Mouse (Mus musculus) intestine, embryonic 16.5 days (tissue): Measurements from ENCODE around the gene Ciart. TPM values are rescaled to one million over a fixed set of nuclear protein-coding genes. Genes with fewer than 3 reads are reported as not detected.
"Not testable (repeated sequence)": the region's sequence is repeated elsewhere in the genome, so short reads cannot be mapped to it uniquely, and the experiment has no call there.

ENCODE experiments used
- ATAC-seq: fragments of 200-750 bp; cut with Nextera tagmentation; 2 replicates; pipeline ENCODE4 v1.8.0; 2017; ENCODE audit warnings: moderate TSS enrichment, moderate library complexity
- H3K27ac ChIP-seq: fragments of 300-500 bp; sonication (generic); 2 replicates; pipeline ENCODE4 v1.5.1; 2014; ENCODE audit warnings: mild to moderate bottlenecking, low read length
- H3K27me3 ChIP-seq: fragments of 300-500 bp; sonication (generic); replicated peaks from 2 replicates; pipeline ENCODE4 v1.6.1; 2014; ENCODE audit warnings: low read length, control low read depth, mixed read lengths; ENCODE audit not compliant: control insufficient read depth, insufficient read depth
- H3K36me3 ChIP-seq: fragments of 300-500 bp; sonication (generic); 2 replicates; pipeline ENCODE4 v1.6.1; 2014; ENCODE audit warnings: low read length, control low read depth; ENCODE audit not compliant: control insufficient read depth, insufficient read depth
- H3K4me1 ChIP-seq: fragments of 300-500 bp; sonication (generic); 2 replicates; pipeline ENCODE4 v1.6.1; 2014; ENCODE audit warnings: low read length, control low read depth, mixed read lengths; ENCODE audit not compliant: control insufficient read depth, insufficient read depth
- H3K4me2 ChIP-seq: fragments of 300-500 bp; sonication (generic); 2 replicates; pipeline ENCODE4 v1.6.1; 2014; ENCODE audit warnings: low read depth, low read length, control low read depth
- H3K4me3 ChIP-seq: fragments of 300-500 bp; sonication (generic); 2 replicates; pipeline ENCODE4 v1.5.1; 2014; ENCODE audit warnings: mild to moderate bottlenecking, low read length
- H3K9ac ChIP-seq: fragments of 300-500 bp; sonication (generic); 2 replicates; pipeline ENCODE4 v1.6.1; 2014; ENCODE audit warnings: low read depth, low read length
- H3K9me3 ChIP-seq: fragments of 300-500 bp; sonication (generic); 2 replicates; pipeline ENCODE4 v1.6.1; 2016; ENCODE audit warnings: low read length, control low read depth; ENCODE audit not compliant: control insufficient read depth
- whole genome bisulfite sequencing: fragments of 180-500 bp; shearing (Covaris S2); extraction: QIAGEN DNeasy Blood & Tissue Kit; methylation state at CpG from one replicate; pipeline ENCODE4 v1.1.7; 2014; 5-methylcytosine and 5-hydroxymethylcytosine counted together
- polyA plus RNA-seq: library from polyadenylated mRNA; unstranded; fragments of >200 nt; fragmentation: Nextera tagmentation; extraction: Ambion mirVana; gene quantifications from 2 replicates; pipeline ENCODE4 v1.2.1, GENCODE M21; 2015

Gene Ciart
- polyA plus RNA-seq, 1 experiment from 2014 or later: 7.6 TPM

GRCm38 (mm10) chr3:95923429-95923828 lies 41.4 kb upstream of the Ciart start:
- WGBS: 91% methylated on average over 7 of the region's 7 CpGs
- H3K9ac ChIP-seq, H3K4me2 ChIP-seq, H3K36me3 ChIP-seq, H3K27me3 ChIP-seq, H3K27ac ChIP-seq, ATAC-seq, H3K4me3 ChIP-seq, H3K9me3 ChIP-seq, H3K4me1 ChIP-seq: not testable (repeated sequence)

- H3K9ac ChIP-seq, H3K27me3 ChIP-seq, ATAC-seq, H3K9me3 ChIP-seq, H3K27ac ChIP-seq, H3K4me1 ChIP-seq, H3K4me3 ChIP-seq, H3K36me3 ChIP-seq, H3K4me2 ChIP-seq: not testable (repeated sequence)
- 55% methylated on average over 2 of the region's 2 CpGs for WGBS
Observed at GRCm38 (mm10) chr3:95920532-95920931, 38.5 kb upstream of the Ciart start.

DNA sequence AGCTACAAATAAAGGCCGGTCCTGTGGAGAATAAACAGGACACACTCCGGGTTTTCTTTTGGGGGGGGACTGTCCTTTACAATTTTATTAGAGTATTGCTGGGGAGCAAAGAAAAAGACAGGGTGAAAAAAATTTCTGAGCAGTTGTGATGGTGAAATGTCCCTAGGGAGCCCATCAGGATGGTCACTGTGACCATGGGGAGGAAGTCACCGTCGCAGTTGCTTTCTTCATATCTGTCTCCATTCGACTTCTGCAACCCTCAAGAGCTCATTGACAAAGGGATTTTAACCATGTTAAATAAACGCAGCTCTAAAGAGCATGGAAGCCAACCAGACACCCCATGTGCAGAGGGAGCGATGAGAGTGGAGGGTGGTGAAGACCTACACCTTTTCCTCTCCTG lies 34.7 kb upstream of the Ciart start:
- no peak overlapping the region for H3K27ac ChIP-seq
- H3K36me3 ChIP-seq: no peaks in the 10 kb centered on the region
- no peak overlapping the region for H3K9ac ChIP-seq
- no peaks in the 10 kb centered on the region for H3K27me3 ChIP-seq
- H3K4me1 ChIP-seq: no peaks in the 10 kb centered on the region
- H3K9me3 ChIP-seq: no peaks in the 10 kb centered on the region
- H3K4me2 ChIP-seq: no peak overlapping the region
- 68% methylated on average over 7 of the region's 7 CpGs for WGBS
- ATAC-seq: no peak
- H3K4me3 ChIP-seq: no peak overlapping the region

DNA sequence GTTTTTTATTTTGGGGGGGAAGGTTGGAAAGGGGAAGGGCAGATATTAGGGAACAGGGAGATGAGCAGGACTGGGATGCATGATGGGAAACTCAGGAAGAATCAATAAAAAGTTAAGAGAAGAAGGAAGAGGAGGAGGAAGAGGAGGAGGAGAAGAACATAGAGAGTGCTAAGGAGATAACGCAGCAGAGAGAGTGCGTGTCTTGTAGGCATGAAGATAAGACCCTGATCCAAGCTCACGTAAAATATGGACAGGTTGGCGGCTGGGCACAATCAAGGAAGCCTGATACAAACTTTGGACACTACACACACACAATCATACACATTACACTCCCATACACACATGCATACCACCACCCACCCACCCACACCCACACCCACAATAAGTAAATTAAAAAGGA lies 32.7 kb upstream of the Ciart start:
- Histone ChIP-seq H3K27me3 (no peaks in the 10 kb centered on the region), H3K4me1 (no peaks in the 10 kb centered on the region), H3K27ac (no peak overlapping the region), H3K36me3 (no peaks in the 10 kb centered on the region), H3K4me2 (no peak overlapping the region), H3K9ac (no peak overlapping the region), H3K4me3 (no peak overlapping the region), H3K9me3 (no peaks in the 10 kb centered on the region)
- ATAC-seq: no peak
- 85% methylated on average over 4 of the region's 4 CpGs for WGBS

GRCm38 (mm10) chr3:95907613-95908012 lies 25.6 kb upstream of the Ciart start:
- H3K4me2 ChIP-seq: no peak overlapping the region
- no peak overlapping the region for H3K27ac ChIP-seq
- H3K36me3 ChIP-seq: no peaks in the 10 kb centered on the region
- 51% methylated on average over 4 of the region's 4 CpGs for WGBS
- peaks cover 19% of the 10 kb centered on the region for H3K4me1 ChIP-seq
- H3K27me3 ChIP-seq: no peaks in the 10 kb centered on the region
- H3K4me3 ChIP-seq: no peak overlapping the region
- no peaks in the 10 kb centered on the region for H3K9me3 ChIP-seq
- H3K9ac ChIP-seq: no peak overlapping the region
- no peak for ATAC-seq

- peak overlapping the region; percentile 62 for H3K4me2 ChIP-seq
- no peak overlapping the region for H3K9ac ChIP-seq
- H3K4me3 ChIP-seq: peak overlapping the region; percentile 34
- no peak for ATAC-seq
- peaks cover 19% of the 10 kb centered on the region for H3K4me1 ChIP-seq
- H3K36me3 ChIP-seq: no peaks in the 10 kb centered on the region
- H3K9me3 ChIP-seq: no peaks in the 10 kb centered on the region
- WGBS: under 1% methylated on average over 12 of the region's 12 CpGs
- H3K27me3 ChIP-seq: no peaks in the 10 kb centered on the region
- no peak overlapping the region for H3K27ac ChIP-seq
Observed at GRCm38 (mm10) chr3:95906860-95907259, 24.8 kb upstream of the Ciart start.

DNA sequence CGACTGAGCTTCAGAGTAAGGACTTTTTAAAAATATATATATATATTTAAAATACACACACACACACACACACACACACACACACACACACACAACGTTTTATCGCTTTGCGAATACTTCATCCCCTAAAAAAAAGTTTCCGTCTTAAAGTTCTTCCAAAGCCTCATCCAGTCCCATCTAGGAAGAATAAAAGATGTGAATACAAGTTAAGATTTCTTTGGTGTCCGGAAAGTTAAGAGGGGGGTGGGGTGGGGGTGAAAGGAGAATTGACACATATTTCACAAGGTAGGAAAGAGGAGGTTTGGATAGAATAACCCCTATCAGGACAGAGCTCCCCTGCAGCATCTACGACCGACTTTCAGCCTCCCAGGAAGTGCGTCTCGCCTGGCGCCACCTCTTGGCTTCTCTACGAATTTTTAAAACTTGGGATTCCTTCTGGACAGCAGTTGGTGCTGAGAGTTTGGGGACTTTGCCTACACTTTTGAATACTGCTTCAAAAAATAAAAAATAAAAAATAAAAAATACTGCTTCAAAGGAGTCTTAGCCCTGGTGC lies 24.0 kb upstream of the Ciart start:
- no peaks in the 10 kb centered on the region for H3K9me3 ChIP-seq
- H3K4me3 ChIP-seq: peak overlapping the region; percentile 34
- H3K27me3 ChIP-seq: no peaks in the 10 kb centered on the region
- ATAC-seq: peak; percentile 41; the same call in 1 of the 2 replicates
- H3K4me2 ChIP-seq: peak overlapping the region; percentile 62
- peaks cover 19% of the 10 kb centered on the region for H3K4me1 ChIP-seq
- no peak overlapping the region for H3K27ac ChIP-seq
- H3K9ac ChIP-seq: no peak overlapping the region
- under 1% methylated on average over 12 of the region's 12 CpGs for WGBS
- H3K36me3 ChIP-seq: no peaks in the 10 kb centered on the region

- Histone ChIP-seq H3K27ac (no peak overlapping the region), H3K4me2 (peak overlapping the region; percentile 61), H3K36me3 (no peaks in the 10 kb centered on the region), H3K4me3 (peak overlapping the region; percentile 29), H3K9me3 (no peaks in the 10 kb centered on the region), H3K4me1 (peaks cover 19% of the 10 kb centered on the region), H3K27me3 (no peaks in the 10 kb centered on the region), H3K9ac (peak overlapping the region; percentile 51)
- WGBS: 2% methylated on average over 18 of the region's 18 CpGs
- peak; percentile 49 for ATAC-seq
Observed at GRCm38 (mm10) chr3:95905146-95905939, 23.3 kb upstream of the Ciart start.

DNA sequence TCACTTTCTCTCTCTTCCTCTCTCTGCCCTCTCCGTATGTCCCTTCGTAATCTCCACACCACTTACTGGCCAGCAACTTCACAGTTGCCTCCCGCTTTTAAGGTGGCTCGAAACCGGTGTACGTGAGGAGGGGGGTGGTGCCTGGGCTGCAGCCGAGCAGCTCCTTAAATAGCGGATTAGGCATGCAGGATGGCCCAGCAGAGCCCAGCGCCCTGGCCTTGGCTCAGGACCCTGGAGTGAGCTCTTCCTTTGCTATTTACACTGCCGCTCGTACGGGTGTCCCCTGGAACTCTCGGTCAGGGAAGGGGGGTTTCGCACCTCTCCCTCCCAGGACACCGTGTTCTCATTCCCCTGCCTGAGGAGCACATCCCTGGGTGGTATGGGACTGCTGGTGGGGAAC lies 22.5 kb upstream of the Ciart start, which contains the start of gene Car14:
Gene Car14, minus strand, starts transcription at position 124 of the 400 bp plus-strand sequence.
- Histone ChIP-seq H3K4me1 (peaks cover 19% of the 10 kb centered on the region), H3K27ac (no peak within 1 kb of the TSS), H3K4me2 (peak within 1 kb of the TSS; percentile 61), H3K27me3 (no peaks in the 10 kb centered on the region), H3K9me3 (no peaks in the 10 kb centered on the region), H3K36me3 (no peaks in the 10 kb centered on the region), H3K9ac (peak within 1 kb of the TSS; percentile 51), H3K4me3 (peak within 1 kb of the TSS; percentile 29)
- peak; percentile 27; the same call in 1 of the 2 replicates for ATAC-seq
- WGBS: 3% methylated on average over 15 of the region's 15 CpGs
